Mouse (Mus musculus) heart, embryonic 15.5 days (tissue): ENCODE measurements around the gene Ly6g6d. TPM values are rescaled to one million over a fixed set of nuclear protein-coding genes. Genes with fewer than 3 reads are reported as not detected.

Experiments
- ATAC-seq: fragments of 200-750 bp; cut with Nextera tagmentation; replicated peaks from 2 replicates; pipeline ENCODE4 v1.8.0; 2017; ENCODE audit warnings: low read depth, moderate TSS enrichment; ENCODE audit not compliant: insufficient number of reproducible peaks, insufficient read depth, low FRiP score
- H3K27ac ChIP-seq: fragments of 300-500 bp; sonication (generic); 2 replicates; pipeline ENCODE4 v1.5.1; 2015; ENCODE audit warnings: mild to moderate bottlenecking, inconsistent platforms
- H3K27me3 ChIP-seq: fragments of 300-500 bp; sonication (generic); 2 replicates; pipeline ENCODE4 v1.6.1; 2015; ENCODE audit warnings: inconsistent platforms
- H3K36me3 ChIP-seq: fragments of 300-500 bp; sonication (generic); 2 replicates; pipeline ENCODE4 v1.6.1; 2015; ENCODE audit warnings: mild to moderate bottlenecking, inconsistent platforms
- H3K4me1 ChIP-seq: fragments of 300-500 bp; sonication (generic); replicated peaks from 2 replicates; pipeline ENCODE4 v1.6.1; 2015; ENCODE audit warnings: inconsistent platforms
- H3K4me2 ChIP-seq: fragments of 300-500 bp; sonication (generic); 2 replicates; pipeline ENCODE4 v1.6.1; 2015; ENCODE audit warnings: inconsistent platforms, mild to moderate bottlenecking, moderate library complexity
- H3K4me3 ChIP-seq: fragments of 300-500 bp; sonication (generic); 2 replicates; pipeline ENCODE4 v1.5.1; 2015; ENCODE audit warnings: mild to moderate bottlenecking, inconsistent platforms
- H3K9ac ChIP-seq: fragments of 300-500 bp; sonication (generic); 2 replicates; pipeline ENCODE4 v1.6.1; 2015; ENCODE audit warnings: mild to moderate bottlenecking, inconsistent platforms
- H3K9me3 ChIP-seq: fragments of 300-500 bp; sonication (generic); replicated peaks from 2 replicates; pipeline ENCODE4 v1.6.1; 2016; ENCODE audit warnings: inconsistent platforms
- WGBS: fragments of 180-500 bp; shearing (Covaris S2); methylation state at CpG from one replicate; pipeline ENCODE4 v1.1.7; 2015; ENCODE audit warnings: mixed read lengths; 5-methylcytosine and 5-hydroxymethylcytosine counted together
- polyA plus RNA-seq: library from polyadenylated mRNA; unstranded; fragments of >200 nt; fragmentation: Nextera tagmentation; extraction: Ambion mirVana; gene quantifications from 2 replicates; pipeline ENCODE4 v1.2.1, GENCODE M21; 2015

Ly6g6d gene
- polyA plus RNA-seq, 1 experiment from 2014 or later: 2.4 TPM

DNA sequence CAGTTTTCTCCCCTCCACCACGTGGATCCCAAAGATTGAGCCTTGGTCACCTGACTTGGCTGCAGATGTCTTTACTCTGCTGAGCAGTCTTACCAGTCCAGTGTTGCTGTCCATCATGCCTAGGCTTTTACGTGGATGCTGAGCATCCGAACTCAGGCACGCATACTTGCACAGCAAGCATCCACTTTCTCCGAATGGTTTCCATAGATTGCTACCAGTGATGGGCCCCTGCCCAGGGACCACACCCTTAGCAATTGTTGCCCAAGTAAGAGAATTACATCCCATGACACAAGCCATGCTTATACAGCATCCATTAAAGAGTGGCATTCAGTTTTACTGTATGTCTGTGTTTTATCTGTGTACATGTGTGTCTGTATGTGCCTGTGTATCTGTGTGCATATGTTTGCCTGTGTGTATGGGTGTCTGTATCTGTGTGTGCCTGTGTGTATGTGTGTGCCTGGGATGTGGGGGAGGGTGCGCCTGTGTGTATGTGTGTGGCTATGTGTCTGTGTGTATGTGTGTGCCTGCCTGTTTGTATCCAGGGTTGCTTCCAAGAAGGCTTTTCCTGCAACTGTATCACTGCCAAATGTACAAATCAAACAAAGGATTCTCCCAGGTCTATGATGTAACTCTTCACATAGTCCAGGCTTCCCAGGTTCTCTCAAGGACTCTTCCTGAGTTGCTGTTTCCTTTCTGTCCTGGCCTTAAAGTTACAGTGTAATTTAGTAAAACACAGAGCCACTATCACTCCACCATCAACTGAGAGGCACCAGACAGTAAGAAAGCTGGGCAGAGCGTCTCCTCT lies 22.0 kb downstream of the Ly6g6d start:
- no peak for ATAC-seq
- peaks cover 41% of the 10 kb centered on the region for H3K4me1 ChIP-seq
- peaks cover 63% of the 10 kb centered on the region for H3K36me3 ChIP-seq
- no peaks in the 10 kb centered on the region for H3K9me3 ChIP-seq
- no peaks in the 10 kb centered on the region for H3K27me3 ChIP-seq
- 85% methylated on average over 7 of the region's 7 CpGs for WGBS
- no peak overlapping the region for H3K9ac ChIP-seq
- no peak overlapping the region for H3K4me2 ChIP-seq
- H3K4me3 ChIP-seq: no peak overlapping the region
- peak overlapping the region; percentile 33; the same call in 1 of the 2 replicates for H3K27ac ChIP-seq

GRCm38 (mm10) chr17:35052271-35052798 lies 25.5 kb downstream of the Ly6g6d start:
- Histone ChIP-seq H3K4me2 (peak overlapping the region; percentile 76), H3K9me3 (no peaks in the 10 kb centered on the region), H3K4me1 (peaks cover 46% of the 10 kb centered on the region), H3K27me3 (no peaks in the 10 kb centered on the region), H3K27ac (peak overlapping the region; percentile 98), H3K36me3 (peaks cover 48% of the 10 kb centered on the region), H3K9ac (peak overlapping the region; percentile 80), H3K4me3 (peak overlapping the region; percentile 73)
- 55% methylated on average over 12 of the region's 12 CpGs for WGBS
- no peak for ATAC-seq

DNA sequence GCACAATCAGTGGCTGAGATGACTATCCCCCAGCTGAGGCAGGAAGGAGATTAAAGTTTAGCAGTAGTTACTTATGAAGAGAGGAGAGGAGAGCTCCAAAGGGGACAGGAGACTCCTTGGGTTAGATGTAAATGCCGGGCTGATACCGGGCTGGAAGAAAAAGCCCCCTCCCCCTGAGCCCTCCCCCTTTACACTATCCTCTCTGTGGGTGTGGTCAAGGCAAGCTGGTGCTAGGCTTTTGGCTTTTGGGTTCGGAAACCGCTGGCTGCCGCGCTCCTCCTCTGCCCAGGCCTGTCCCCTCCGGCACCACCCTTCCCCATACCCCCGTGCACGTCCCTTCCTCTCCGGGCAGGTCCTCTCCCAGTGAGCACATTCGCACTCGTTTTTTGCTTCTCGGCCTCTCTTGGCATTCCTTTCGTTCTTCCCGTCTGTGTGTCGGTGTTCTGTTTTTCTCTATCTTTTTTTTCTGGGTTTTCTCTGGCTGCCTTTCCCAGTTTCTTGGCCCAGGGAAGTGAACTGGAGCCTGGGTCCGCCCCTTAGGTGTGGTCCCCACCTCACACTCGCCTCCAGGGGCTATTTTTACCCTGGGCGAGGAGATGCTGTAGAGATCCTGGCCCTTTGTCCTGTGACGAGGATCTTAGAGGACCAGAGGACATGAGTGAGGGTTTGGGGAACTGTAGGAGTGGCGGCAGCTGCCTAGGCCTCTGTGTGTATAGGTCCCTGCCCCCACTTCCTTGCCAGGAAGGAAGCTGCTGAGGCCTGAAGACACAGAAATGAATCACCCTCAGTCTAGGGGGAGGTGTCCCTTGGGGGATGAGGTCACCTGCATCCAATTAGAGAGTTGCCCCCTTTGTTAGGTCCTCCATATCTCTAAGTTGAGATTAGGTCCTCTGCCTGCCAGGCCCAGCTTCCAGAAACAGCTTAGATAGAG lies 26.4 kb downstream of the Ly6g6d start:
- peak overlapping the region; percentile 80 for H3K9ac ChIP-seq
- H3K4me2 ChIP-seq: peak overlapping the region; percentile 76
- H3K4me1 ChIP-seq: peaks cover 52% of the 10 kb centered on the region
- H3K4me3 ChIP-seq: peak overlapping the region; percentile 73
- WGBS: under 1% methylated on average over 21 of the region's 21 CpGs
- no peaks in the 10 kb centered on the region for H3K9me3 ChIP-seq
- H3K27me3 ChIP-seq: no peaks in the 10 kb centered on the region
- H3K27ac ChIP-seq: peak overlapping the region; percentile 98
- peak; percentile 71 for ATAC-seq
- peaks cover 42% of the 10 kb centered on the region for H3K36me3 ChIP-seq

DNA sequence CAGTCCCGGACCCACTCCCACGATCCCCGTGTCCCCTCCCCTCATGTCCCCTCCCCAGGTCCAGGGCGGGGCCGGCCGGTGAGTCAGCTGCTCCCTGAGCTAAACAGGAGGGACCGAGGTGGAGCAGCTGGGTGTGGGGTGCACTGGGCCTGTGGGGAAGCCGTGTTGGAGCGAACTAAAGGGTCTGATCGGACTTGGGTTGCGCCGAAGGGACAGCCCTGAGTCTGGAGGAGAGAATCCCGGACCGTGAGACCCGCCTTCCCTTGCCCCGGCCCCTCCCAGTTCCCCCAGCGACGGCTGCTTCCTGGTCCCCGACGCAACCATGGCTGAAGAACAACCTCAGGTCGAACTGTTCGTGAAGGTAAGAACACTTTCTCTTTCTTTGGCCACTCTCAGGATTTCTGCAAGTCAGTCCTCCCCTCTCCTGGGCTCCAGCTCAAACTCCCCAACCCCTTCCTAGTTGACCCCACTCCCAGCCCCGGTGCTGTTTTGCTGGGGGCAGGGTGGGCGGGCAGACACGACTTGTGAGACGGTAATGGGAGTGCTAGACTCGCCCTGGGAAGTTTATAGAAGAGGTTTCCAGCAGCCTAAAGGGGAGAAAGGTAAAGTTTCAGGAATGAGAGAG lies 27.6 kb downstream of the Ly6g6d start:
- peak; percentile 15 for ATAC-seq
- Histone ChIP-seq H3K27me3 (no peaks in the 10 kb centered on the region), H3K4me1 (peaks cover 58% of the 10 kb centered on the region), H3K36me3 (peaks cover 30% of the 10 kb centered on the region), H3K9ac (peak overlapping the region; percentile 76), H3K27ac (peak overlapping the region; percentile 98), H3K4me3 (peak overlapping the region; percentile 73), H3K4me2 (peak overlapping the region; percentile 76), H3K9me3 (no peaks in the 10 kb centered on the region)
- WGBS: under 1% methylated on average over 27 of the region's 27 CpGs

DNA sequence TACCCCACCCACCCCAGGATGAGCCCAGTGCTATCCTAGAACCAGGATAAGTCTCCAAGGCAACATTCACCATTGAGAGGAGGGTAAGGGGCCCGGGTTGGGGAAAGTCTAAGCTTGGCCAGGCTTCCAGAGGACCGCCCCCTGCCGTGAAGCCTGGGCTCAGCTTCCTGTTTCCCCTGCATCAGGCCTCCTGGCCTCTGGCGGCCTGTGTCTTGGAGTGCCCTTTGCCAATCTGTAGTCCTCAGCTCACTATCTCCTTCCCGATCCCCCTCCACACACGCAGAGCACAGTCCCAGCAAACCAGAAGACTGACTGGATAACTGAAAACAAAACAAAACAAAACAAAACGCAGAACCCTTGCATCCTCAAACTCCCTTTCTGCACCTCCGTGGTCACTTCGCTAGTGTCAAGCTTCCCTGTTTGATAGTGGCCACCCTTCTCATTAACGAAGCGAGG lies 28.3 kb downstream of the Ly6g6d start, which contains the start of gene Clic1:
TSS of gene Clic1 (plus strand) at position 406 of the 456 bp plus-strand sequence.
- no peaks in the 10 kb centered on the region for H3K9me3 ChIP-seq
- H3K27ac ChIP-seq: peak within 1 kb of the TSS; percentile 98
- H3K4me2 ChIP-seq: peak within 1 kb of the TSS; percentile 76
- H3K27me3 ChIP-seq: no peaks in the 10 kb centered on the region
- peak; percentile 36 for ATAC-seq
- H3K36me3 ChIP-seq: peaks cover 24% of the 10 kb centered on the region
- H3K4me3 ChIP-seq: peak within 1 kb of the TSS; percentile 73
- peaks cover 65% of the 10 kb centered on the region for H3K4me1 ChIP-seq
- WGBS: 2% methylated on average over 11 of the region's 11 CpGs
- H3K9ac ChIP-seq: peak within 1 kb of the TSS; percentile 76

GRCm38 (mm10) chr17:35048932-35049440 lies 28.9 kb downstream of the Ly6g6d start:
- Histone ChIP-seq H3K4me1 (peaks cover 64% of the 10 kb centered on the region), H3K27ac (peak overlapping the region; percentile 98), H3K4me3 (peak overlapping the region; percentile 73), H3K9me3 (no peaks in the 10 kb centered on the region), H3K4me2 (peak overlapping the region; percentile 76), H3K36me3 (peaks cover 18% of the 10 kb centered on the region), H3K9ac (no peak overlapping the region), H3K27me3 (no peaks in the 10 kb centered on the region)
- ATAC-seq: no peak
- 62% methylated on average over 5 of the region's 5 CpGs for WGBS

DNA sequence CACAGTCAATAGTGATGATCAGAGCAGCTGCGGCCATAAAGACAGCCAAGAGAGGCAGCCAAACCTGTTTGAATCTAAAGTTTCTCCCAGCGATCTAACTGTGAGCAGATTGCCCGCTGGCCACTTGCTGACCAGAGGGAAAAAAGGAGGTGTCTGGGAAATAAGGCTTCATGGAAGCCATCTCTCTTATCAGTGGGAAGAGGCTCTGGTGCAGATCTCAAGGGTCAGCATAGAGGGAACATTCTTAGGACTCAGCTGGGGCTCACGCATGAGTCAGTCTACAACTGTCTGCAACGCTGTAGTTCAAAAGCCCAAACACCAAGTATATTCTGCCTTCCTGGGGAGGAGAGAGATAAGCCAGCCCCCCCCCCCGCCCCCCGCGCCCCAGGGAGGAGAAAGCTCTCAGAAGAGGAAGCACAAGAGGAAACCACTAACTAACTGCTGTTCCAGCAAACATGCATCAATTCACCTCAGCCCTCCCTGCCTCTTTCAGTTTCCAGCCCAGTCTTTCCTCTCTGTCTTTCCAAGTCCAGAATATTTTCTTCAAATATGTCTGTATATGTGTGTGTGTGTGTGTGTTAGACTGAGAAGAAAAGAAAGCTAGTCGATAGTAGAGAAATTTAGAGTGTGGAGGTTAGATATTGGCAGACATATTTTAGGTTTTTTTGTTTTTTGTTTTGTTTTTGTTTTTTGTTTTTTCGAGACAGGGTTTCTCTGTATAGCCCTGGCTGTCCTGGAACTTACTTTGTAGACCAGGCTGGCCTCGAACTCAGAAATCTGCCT lies 29.5 kb downstream of the Ly6g6d start:
- no peak for ATAC-seq
- H3K4me1 ChIP-seq: peaks cover 60% of the 10 kb centered on the region
- H3K4me3 ChIP-seq: 0 out of 2 replicates have a peak overlapping the region, but pooled peaks have one; percentile 4
- 21% methylated on average over 11 of the region's 11 CpGs for WGBS
- H3K27ac ChIP-seq: peak overlapping the region; percentile 98
- no peaks in the 10 kb centered on the region for H3K27me3 ChIP-seq
- no peaks in the 10 kb centered on the region for H3K9me3 ChIP-seq
- peak overlapping the region; percentile 27; the same call in 1 of the 2 replicates for H3K9ac ChIP-seq
- peak overlapping the region; percentile 76 for H3K4me2 ChIP-seq
- H3K36me3 ChIP-seq: peaks cover 12% of the 10 kb centered on the region; the same call in 1 of the 2 replicates

- no peak for ATAC-seq
- Histone ChIP-seq H3K27ac (peak overlapping the region; percentile 98), H3K27me3 (no peaks in the 10 kb centered on the region), H3K4me3 (0 out of 2 replicates have a peak overlapping the region, but pooled peaks have one; percentile 4), H3K9ac (peak overlapping the region; percentile 27; the same call in 1 of the 2 replicates), H3K4me1 (peaks cover 57% of the 10 kb centered on the region), H3K4me2 (peak overlapping the region; percentile 76), H3K36me3 (peaks cover 5% of the 10 kb centered on the region; the same call in 1 of the 2 replicates), H3K9me3 (no peaks in the 10 kb centered on the region)
- 37% methylated on average over 1 of the region's 1 CpGs for WGBS
These were observed 30.2 kb downstream of the Ly6g6d start for GRCm38 (mm10) chr17:35047688-35048087.

GRCm38 (mm10) chr17:35046681-35047455 lies 31.0 kb downstream of the Ly6g6d start, which contains the start of gene Msh5:
Msh5 (minus strand) TSS chr17:35046745.
- peaks cover 49% of the 10 kb centered on the region for H3K4me1 ChIP-seq
- H3K27me3 ChIP-seq: no peaks in the 10 kb centered on the region
- peak within 1 kb of the TSS; percentile 98 for H3K27ac ChIP-seq
- peak within 1 kb of the TSS; percentile 88 for H3K9ac ChIP-seq
- peak; percentile 94 for ATAC-seq
- H3K4me2 ChIP-seq: peak within 1 kb of the TSS; percentile 99
- no peaks in the 10 kb centered on the region for H3K9me3 ChIP-seq
- 2% methylated on average over 33 of the region's 33 CpGs for WGBS
- no peaks in the 10 kb centered on the region for H3K36me3 ChIP-seq
- peak within 1 kb of the TSS; percentile 72 for H3K4me3 ChIP-seq
